Mouse (Mus musculus) C2C12 (cell line): Measurements from ENCODE around the gene Eva1a. TPM values are rescaled to one million over a fixed set of nuclear protein-coding genes. Genes with fewer than 3 reads are reported as not detected.

Source experiments
- H3K27me3 ChIP-seq: one replicate; pipeline ENCODE4 v1.6.1; 2011; ENCODE audit not compliant: control insufficient read depth, insufficient read depth, insufficient read length
- H3K36me3 ChIP-seq: one replicate; pipeline ENCODE4 v1.6.1; 2011; ENCODE audit not compliant: control insufficient read depth, insufficient read depth
- H3K4me3 ChIP-seq: one replicate; pipeline ENCODE4 v1.5.1; 2011; ENCODE audit warnings: mild to moderate bottlenecking, control low read depth; ENCODE audit not compliant: poor library complexity, insufficient read depth, severe bottlenecking
- H3K79me2 ChIP-seq: one replicate; pipeline ENCODE4 v1.6.1; 2011; ENCODE audit not compliant: control insufficient read depth, insufficient read depth
- H3K79me3 ChIP-seq: one replicate; pipeline ENCODE4 v1.6.1; 2011; ENCODE audit warnings: low read depth, control low read depth
- H3ac ChIP-seq: one replicate; pipeline ENCODE3; 2011; ENCODE audit warnings: low read depth; ENCODE audit not compliant: control insufficient read depth, insufficient read length
- CEBPB ChIP-seq: IDR thresholded peaks from one replicate; pipeline ENCODE4 v1.6.1; 2011; ENCODE audit warnings: low read depth, mild to moderate bottlenecking, control low read depth, moderate library complexity
- CTCF ChIP-seq: IDR thresholded peaks from one replicate; pipeline ENCODE4 v1.5.1; 2011; ENCODE audit not compliant: control insufficient read depth, insufficient read depth, insufficient read length
- FOSL1 ChIP-seq: IDR thresholded peaks from one replicate; pipeline ENCODE4 v1.8.0; 2011; ENCODE audit warnings: mild to moderate bottlenecking, low read length; ENCODE audit not compliant: poor library complexity, insufficient read depth, severe bottlenecking
- MAX ChIP-seq: IDR thresholded peaks from one replicate; pipeline ENCODE4 v1.6.1; 2011; ENCODE audit warnings: mild to moderate bottlenecking, control low read depth
- MYOD1 ChIP-seq: IDR thresholded peaks from one replicate; pipeline ENCODE4 v1.6.1; 2011; ENCODE audit warnings: low read depth; ENCODE audit not compliant: control insufficient read depth, insufficient read length
- MYOG ChIP-seq: IDR thresholded peaks from one replicate; pipeline ENCODE4 v1.6.1; 2011; ENCODE audit not compliant: control insufficient read depth, insufficient read length; ENCODE audit errors: extremely low read depth
- USF1 ChIP-seq: IDR thresholded peaks from one replicate; pipeline ENCODE4 v1.6.1; 2011; ENCODE audit warnings: low read depth, mild to moderate bottlenecking, control low read depth, moderate library complexity
- polyA plus RNA-seq: library from polyadenylated mRNA; unstranded; fragments of >200 nt; fragmentation: generic; extraction: Trizol; gene quantifications from one replicate; pipeline ENCODE4 v1.2.1, GENCODE M21; 2012; ENCODE audit warnings: missing spikeins

Eva1a gene
- polyA plus RNA-seq, 1 experiment, result 0.64 TPM

DNA sequence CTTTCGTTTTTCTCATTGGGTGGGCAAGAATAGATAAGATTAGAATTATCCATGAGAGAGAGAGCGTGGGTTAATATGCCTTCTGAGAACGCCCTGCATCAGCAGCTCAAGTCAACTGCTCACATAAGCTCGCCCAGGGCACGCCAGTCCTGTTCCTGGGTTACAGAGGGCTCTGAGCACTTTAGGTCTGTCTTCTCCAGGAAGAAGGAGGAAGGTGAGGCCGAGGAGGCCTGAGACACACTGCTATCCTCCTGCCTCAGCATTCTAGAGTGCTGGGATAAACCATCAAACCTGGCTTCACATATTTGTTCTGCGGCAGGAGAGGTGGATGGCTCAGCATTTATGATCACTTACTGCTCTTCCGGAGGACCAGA, 10.3 kb upstream of the Eva1a start:
- H3K36me3 ChIP-seq, result no peaks in the 10 kb centered on the region
- TF ChIP-seq FOSL1, result no peak
- no peak for TF ChIP-seq USF1
- H3K79me3 ChIP-seq, result no peaks in the 10 kb centered on the region
- H3K27me3 ChIP-seq, result no peaks in the 10 kb centered on the region
- no peak overlapping the region for H3ac ChIP-seq
- H3K4me3 ChIP-seq, result no peak overlapping the region
- no peaks in the 10 kb centered on the region for H3K79me2 ChIP-seq

DNA sequence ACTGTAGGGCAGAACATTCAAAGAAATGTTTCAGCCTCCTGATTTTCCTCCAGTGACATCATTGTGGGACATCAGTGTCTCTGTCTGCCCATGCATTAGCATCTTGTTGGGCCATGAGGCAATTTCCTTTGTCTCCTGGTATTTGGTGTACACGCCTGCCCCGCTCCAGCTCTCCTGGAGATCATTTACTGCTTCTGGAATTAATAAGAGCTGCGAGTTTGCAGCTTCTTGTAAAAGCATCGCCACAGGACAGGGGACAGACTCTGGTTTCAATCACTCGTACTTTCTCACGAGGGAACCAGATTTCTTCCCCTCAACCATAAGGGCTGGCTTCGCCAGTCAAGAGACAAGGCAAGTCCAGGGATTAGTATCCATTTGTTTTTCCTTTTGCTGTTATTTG, 3.6 kb upstream of the Eva1a start:
- no peaks in the 10 kb centered on the region for H3K79me3 ChIP-seq
- H3K36me3 ChIP-seq, result no peaks in the 10 kb centered on the region
- TF ChIP-seq MAX, result no peak
- no peak for TF ChIP-seq USF1
- no peak for TF ChIP-seq MYOD1
- no peak for TF ChIP-seq CEBPB
- no peak for TF ChIP-seq MYOG
- no peak for TF ChIP-seq FOSL1
- TF ChIP-seq CTCF, result no peak
- no peaks in the 10 kb centered on the region for H3K27me3 ChIP-seq
- H3K79me2 ChIP-seq, result no peaks in the 10 kb centered on the region
- no peak overlapping the region for H3K4me3 ChIP-seq
- no peak overlapping the region for H3ac ChIP-seq

- H3ac ChIP-seq, result no peak overlapping the region
- no peaks in the 10 kb centered on the region for H3K27me3 ChIP-seq
- no peaks in the 10 kb centered on the region for H3K79me3 ChIP-seq
- no peaks in the 10 kb centered on the region for H3K36me3 ChIP-seq
- H3K79me2 ChIP-seq, result no peaks in the 10 kb centered on the region
- TF ChIP-seq CTCF (no peak), MAX (no peak), MYOG (no peak), MYOD1 (no peak), USF1 (no peak), FOSL1 (no peak), CEBPB (no peak)
- H3K4me3 ChIP-seq, result no peak overlapping the region
These were observed 1.6 kb upstream of the Eva1a start for GRCm38 (mm10) chr6:82039193-82039592.

GRCm38 (mm10) chr6:82039968-82040367, 875 bp upstream of the Eva1a start:
- Histone ChIP-seq H3K36me3 (no peaks in the 10 kb centered on the region), H3ac (no peak overlapping the region), H3K79me3 (no peaks in the 10 kb centered on the region), H3K79me2 (no peaks in the 10 kb centered on the region), H3K27me3 (no peaks in the 10 kb centered on the region), H3K4me3 (no peak overlapping the region)
- TF ChIP-seq USF1, result no peak
- no peak for TF ChIP-seq MYOD1
- no peak for TF ChIP-seq FOSL1
- TF ChIP-seq CTCF, result no peak
- TF ChIP-seq CEBPB, result no peak
- no peak for TF ChIP-seq MAX
- no peak for TF ChIP-seq MYOG

- TF ChIP-seq CTCF (no peak), MAX (no peak), CEBPB (no peak), USF1 (no peak), MYOG (no peak), FOSL1 (no peak), MYOD1 (no peak)
- H3K79me3 ChIP-seq, result no peaks in the 10 kb centered on the region
These were observed 849 bp downstream of the Eva1a start for GRCm38 (mm10) chr6:82041488-82042295.

More at GRCm38 (mm10) chr6:82041488-82042295, 849 bp downstream of the Eva1a start:
- Histone ChIP-seq H3K79me2 (no peaks in the 10 kb centered on the region), H3K27me3 (no peaks in the 10 kb centered on the region), H3K4me3 (peak overlapping the region; percentile 6), H3K36me3 (no peaks in the 10 kb centered on the region), H3ac (peak overlapping the region; percentile 18)
